Mouse (Mus musculus) midbrain, postnatal 0 days (tissue): Measurements from ENCODE around the gene Cyb5b. TPM values are rescaled to one million over a fixed set of nuclear protein-coding genes. Genes with fewer than 3 reads are reported as not detected.

Experiments used
- ATAC-seq: fragments of 200-750 bp; cut with Nextera tagmentation; 2 replicates; pipeline ENCODE4 v1.8.0; 2017; ENCODE audit warnings: moderate number of reproducible peaks, mild to moderate bottlenecking, moderate TSS enrichment, moderate library complexity; ENCODE audit not compliant: low FRiP score
- DNase-seq: peaks from one replicate; pipeline ENCODE4 v3.0.0-alpha.2; 2015; ENCODE audit warnings: low spot score
- H3K27ac ChIP-seq: fragments of 300-500 bp; sonication (generic); 2 replicates; pipeline ENCODE4 v1.5.1; 2014; ENCODE audit warnings: low read depth, mild to moderate bottlenecking, low read length, mixed read lengths
- H3K27me3 ChIP-seq: fragments of 300-500 bp; sonication (generic); 2 replicates; pipeline ENCODE4 v1.6.1; 2014; ENCODE audit warnings: low read length, control low read depth, mixed read lengths; ENCODE audit not compliant: insufficient read depth
- H3K36me3 ChIP-seq: fragments of 300-500 bp; sonication (generic); 2 replicates; pipeline ENCODE4 v1.6.1; 2014; ENCODE audit warnings: low read length, control low read depth, mixed read lengths; ENCODE audit not compliant: insufficient read depth
- H3K4me1 ChIP-seq: fragments of 300-500 bp; sonication (generic); 2 replicates; pipeline ENCODE4 v1.6.1; 2014; ENCODE audit warnings: mild to moderate bottlenecking, control low read depth, antibody characterized with exemption, low read length, mixed read lengths; ENCODE audit not compliant: insufficient read depth
- H3K4me2 ChIP-seq: fragments of 300-500 bp; sonication (generic); 2 replicates; pipeline ENCODE4 v1.6.1; 2014; ENCODE audit warnings: low read depth, mild to moderate bottlenecking, low read length, mixed read lengths; ENCODE audit not compliant: poor library complexity, severe bottlenecking
- H3K4me3 ChIP-seq: fragments of 300-500 bp; sonication (generic); 2 replicates; pipeline ENCODE4 v1.5.1; 2014; ENCODE audit warnings: low read depth, mild to moderate bottlenecking, low read length, moderate library complexity
- H3K9ac ChIP-seq: fragments of 300-500 bp; sonication (generic); replicated peaks from 2 replicates; pipeline ENCODE4 v1.6.1; 2014; ENCODE audit warnings: mild to moderate bottlenecking, low read length, moderate library complexity, mixed read lengths; ENCODE audit not compliant: poor library complexity, severe bottlenecking
- H3K9me3 ChIP-seq: fragments of 300-500 bp; sonication (generic); 2 replicates; pipeline ENCODE4 v1.6.1; 2016; ENCODE audit warnings: low read length, control low read depth
- CTCF ChIP-seq: IDR thresholded peaks from 2 replicates; pipeline ENCODE4 v1.5.1; 2016; ENCODE audit warnings: antibody characterized with exemption, mild to moderate bottlenecking
- WGBS: fragments of 180-500 bp; shearing (Covaris S2); extraction: QIAGEN DNeasy Blood & Tissue Kit; methylation state at CpG from one replicate; pipeline ENCODE4 v1.1.7; 2014; 5-methylcytosine and 5-hydroxymethylcytosine counted together
- polyA plus RNA-seq: library from polyadenylated mRNA; unstranded; fragments of >200 nt; fragmentation: Nextera tagmentation; extraction: Ambion mirVana; gene quantifications from 2 replicates; pipeline ENCODE4 v1.2.1, GENCODE M21; 2015
- total RNA-seq: library from RNA; depleted of rRNA; stranded (reverse); fragments of >200 nt; gene quantifications from 2 replicates; pipeline ENCODE4 v1.2.3, GENCODE M21; 2014

Cyb5b gene
- total and polyA plus RNA-seq, 2 experiments from 2014 or later = 91.4 to 103 TPM

- Histone ChIP-seq H3K9me3 (no peaks in the 10 kb centered on the region), H3K27ac (no peak overlapping the region), H3K9ac (no peak overlapping the region), H3K36me3 (peaks cover 16% of the 10 kb centered on the region), H3K27me3 (no peaks in the 10 kb centered on the region), H3K4me3 (no peak overlapping the region), H3K4me2 (no peak overlapping the region), H3K4me1 (no peaks in the 10 kb centered on the region)
- 47% methylated on average over 5 of the region's 5 CpGs for WGBS
- no peak for ATAC-seq
- no peak for TF ChIP-seq CTCF
- no peak for DNase-seq
These were observed 37.2 kb downstream of the Cyb5b start for GRCm38 (mm10) chr8:107187631-107188030.

- peak; percentile 14 for DNase-seq
- no peaks in the 10 kb centered on the region for H3K27me3 ChIP-seq
- TF ChIP-seq CTCF = no peak
These were observed 42.2 kb downstream of the Cyb5b start for GRCm38 (mm10) chr8:107192631-107193030.

GRCm38 (mm10) chr8:107193331-107193730 lies 42.9 kb downstream of the Cyb5b start:
- H3K27ac ChIP-seq = no peak overlapping the region
- H3K36me3 ChIP-seq = no peaks in the 10 kb centered on the region
- no peak overlapping the region for H3K4me2 ChIP-seq
- no peak for ATAC-seq
- H3K9me3 ChIP-seq = no peaks in the 10 kb centered on the region
- H3K4me1 ChIP-seq = no peaks in the 10 kb centered on the region
- 59% methylated on average over 6 of the region's 6 CpGs for WGBS
- no peak overlapping the region for H3K4me3 ChIP-seq
- no peaks in the 10 kb centered on the region for H3K27me3 ChIP-seq
- no peak overlapping the region for H3K9ac ChIP-seq
- TF ChIP-seq CTCF = no peak
- no peak for DNase-seq

More at GRCm38 (mm10) chr8:107192631-107193030, 42.2 kb downstream of the Cyb5b start:
- no peak overlapping the region for H3K9ac ChIP-seq
- H3K4me3 ChIP-seq = no peak overlapping the region
- WGBS = 54% methylated on average over 8 of the region's 8 CpGs
- H3K4me1 ChIP-seq = no peaks in the 10 kb centered on the region
- no peaks in the 10 kb centered on the region for H3K9me3 ChIP-seq
- no peak for ATAC-seq
- H3K36me3 ChIP-seq = no peaks in the 10 kb centered on the region
- H3K4me2 ChIP-seq = no peak overlapping the region
- H3K27ac ChIP-seq = no peak overlapping the region

GRCm38 (mm10) chr8:107194786-107195451 lies 44.5 kb downstream of the Cyb5b start:
- ATAC-seq (no peak), DNase-seq (no peak)
- Histone ChIP-seq H3K9ac (no peak overlapping the region), H3K36me3 (no peaks in the 10 kb centered on the region), H3K4me3 (no peak overlapping the region), H3K27ac (no peak overlapping the region), H3K27me3 (no peaks in the 10 kb centered on the region), H3K4me2 (no peak overlapping the region), H3K4me1 (no peaks in the 10 kb centered on the region), H3K9me3 (no peaks in the 10 kb centered on the region)
- TF ChIP-seq CTCF = no peak
- WGBS = 91% methylated on average over 14 of the region's 14 CpGs

GRCm38 (mm10) chr8:107197901-107198826 lies 47.7 kb downstream of the Cyb5b start:
- no peak overlapping the region for H3K4me2 ChIP-seq
- 68% methylated on average over 24 of the region's 24 CpGs for WGBS
- no peak overlapping the region for H3K9ac ChIP-seq
- no peak overlapping the region for H3K27ac ChIP-seq
- H3K4me3 ChIP-seq = no peak overlapping the region
- DNase-seq (peak; percentile 2), ATAC-seq (no peak)
- TF ChIP-seq CTCF = no peak
- no peaks in the 10 kb centered on the region for H3K4me1 ChIP-seq
- H3K36me3 ChIP-seq = no peaks in the 10 kb centered on the region
- H3K27me3 ChIP-seq = no peaks in the 10 kb centered on the region
- H3K9me3 ChIP-seq = no peaks in the 10 kb centered on the region

- 76% methylated on average over 9 of the region's 9 CpGs for WGBS
- H3K4me1 ChIP-seq = no peaks in the 10 kb centered on the region; the same call in 1 of the 2 replicates
- no peak overlapping the region for H3K4me3 ChIP-seq
- no peak overlapping the region; the same call in 1 of the 2 replicates for H3K27ac ChIP-seq
- 0 out of 2 replicates have a peak overlapping the region, but pooled peaks have one; percentile 6 for H3K4me2 ChIP-seq
- no peak overlapping the region for H3K9ac ChIP-seq
- H3K9me3 ChIP-seq = no peaks in the 10 kb centered on the region
- ATAC-seq (peak; percentile 41; the same call in 1 of the 2 replicates), DNase-seq (peak; percentile 69)
- H3K36me3 ChIP-seq = no peaks in the 10 kb centered on the region
- no peaks in the 10 kb centered on the region for H3K27me3 ChIP-seq
- no peak for TF ChIP-seq CTCF
These were observed 54.7 kb downstream of the Cyb5b start for GRCm38 (mm10) chr8:107205164-107205563.
